Mouse (Mus musculus): ENCODE data around the gene Mlh1. TPM values are rescaled to one million over a fixed set of nuclear protein-coding genes. Genes with fewer than 3 reads are reported as not detected.

Mlh1 gene
- total RNA-seq (2014; rRNA removed) (16.1 and 24.0 TPM in 2 replicates), polyA plus RNA-seq (2015; fragmentation: Nextera tagmentation; extraction: Ambion mirVana) (16.0 and 19.4 TPM in 2 replicates)

GRCm38 (mm10) chr9:111271434-111272160 lies at the start of gene Mlh1, which contains the start of gene Epm2aip1:
Mlh1 (minus strand) TSS chr9:111271791.
Epm2aip1 (plus strand) TSS chr9:111271929.
- Histone ChIP-seq H3K9ac (replicated peaks; ENCODE audit: low read length) (peak within 1 kb of the TSS; percentile 96), H3K4me2 (ENCODE audit: low read depth, low read length) (peak within 1 kb of the TSS; percentile 91), H3K27ac (peak within 1 kb of the TSS; percentile 96), H3K36me3 (ENCODE audit: insufficient read depth, low read length) (no peaks in the 10 kb centered on the region), H3K9me3 (ENCODE audit: low read length) (no peaks in the 10 kb centered on the region), H3K4me1 (ENCODE audit: insufficient read depth, low read length) (peaks cover 34% of the 10 kb centered on the region), H3K27me3 (ENCODE audit: insufficient read depth, low read length) (no peaks in the 10 kb centered on the region), H3K4me3 (ENCODE audit: low read length) (peak within 1 kb of the TSS; percentile 92)
- peak; percentile 100 for DNase-seq (ENCODE audit: low spot score)
- ATAC-seq: peak; percentile 100
- 1% methylated on average over 64 of the region's 64 CpGs for WGBS
- TF ChIP-seq CTCF (IDR thresholded peaks at IDR 0.05; ENCODE audit: low read depth): no peak; the same call in 1 of the 2 replicates

DNA sequence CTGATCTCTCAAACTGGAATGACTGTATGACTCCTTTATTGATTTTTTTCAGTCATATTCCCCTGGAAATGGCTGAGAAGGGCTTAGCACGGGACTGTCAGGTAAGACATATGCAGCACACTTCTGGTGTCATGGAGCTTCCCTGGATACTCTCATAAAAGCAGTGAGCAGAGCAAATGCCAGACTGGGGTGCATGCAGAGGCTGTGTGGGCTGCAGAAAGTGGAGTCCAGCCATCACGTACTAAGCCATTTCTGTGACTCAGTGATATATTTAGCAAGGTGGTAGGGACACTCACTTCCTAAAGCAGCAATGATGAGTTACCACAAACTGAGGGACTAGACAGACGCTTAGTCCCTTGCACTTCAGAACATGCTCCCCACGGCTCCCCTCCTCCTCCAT lies 49.3 kb upstream of the Mlh1 start:
- Histone ChIP-seq H3K9ac (replicated peaks; ENCODE audit: low read length) (no peak overlapping the region), H3K9me3 (ENCODE audit: low read length) (no peaks in the 10 kb centered on the region), H3K27ac (no peak overlapping the region), H3K4me3 (ENCODE audit: low read length) (no peak overlapping the region), H3K27me3 (ENCODE audit: insufficient read depth, low read length) (no peaks in the 10 kb centered on the region), H3K4me2 (ENCODE audit: low read depth, low read length) (no peak overlapping the region), H3K36me3 (ENCODE audit: insufficient read depth, low read length) (no peaks in the 10 kb centered on the region), H3K4me1 (ENCODE audit: insufficient read depth, low read length) (no peaks in the 10 kb centered on the region)
- ATAC-seq: no peak
- WGBS: 85% methylated on average over 4 of the region's 4 CpGs
- TF ChIP-seq CTCF (IDR thresholded peaks at IDR 0.05; ENCODE audit: low read depth): no peak
- no peak for DNase-seq (ENCODE audit: low spot score)

- Histone ChIP-seq H3K9ac (replicated peaks; ENCODE audit: low read length) (no peak overlapping the region), H3K9me3 (ENCODE audit: low read length) (no peaks in the 10 kb centered on the region), H3K4me2 (ENCODE audit: low read depth, low read length) (no peak overlapping the region), H3K4me1 (ENCODE audit: insufficient read depth, low read length) (no peaks in the 10 kb centered on the region), H3K27ac (no peak overlapping the region), H3K4me3 (ENCODE audit: low read length) (0 out of 2 replicates have a peak overlapping the region, but pooled peaks have one; percentile 11), H3K36me3 (ENCODE audit: insufficient read depth, low read length) (no peaks in the 10 kb centered on the region), H3K27me3 (ENCODE audit: insufficient read depth, low read length) (peaks cover 6% of the 10 kb centered on the region; the same call in 1 of the 2 replicates)
- DNase-seq (ENCODE audit: low spot score) (peak; percentile 77), ATAC-seq (no peak)
- WGBS: 40% methylated on average over 5 of the region's 5 CpGs
- TF ChIP-seq CTCF (IDR thresholded peaks at IDR 0.05; ENCODE audit: low read depth): peak; percentile 83
Observed at GRCm38 (mm10) chr9:111314219-111314618, 42.6 kb upstream of the Mlh1 start.

- no peak for DNase-seq (ENCODE audit: low spot score)
- H3K27me3 ChIP-seq (ENCODE audit: insufficient read depth, low read length): peaks cover 6% of the 10 kb centered on the region; the same call in 1 of the 2 replicates
Observed at GRCm38 (mm10) chr9:111313793-111314192, 42.2 kb upstream of the Mlh1 start.

GRCm38 (mm10) chr9:111313299-111313698 lies 41.7 kb upstream of the Mlh1 start:
- Histone ChIP-seq H3K9me3 (ENCODE audit: low read length) (no peaks in the 10 kb centered on the region), H3K27ac (0 out of 2 replicates have a peak overlapping the region, but pooled peaks have one; percentile 84), H3K27me3 (ENCODE audit: insufficient read depth, low read length) (peaks cover 6% of the 10 kb centered on the region; the same call in 1 of the 2 replicates), H3K9ac (replicated peaks; ENCODE audit: low read length) (peak overlapping the region; percentile 73), H3K4me2 (ENCODE audit: low read depth, low read length) (peak overlapping the region; percentile 78), H3K4me1 (ENCODE audit: insufficient read depth, low read length) (no peaks in the 10 kb centered on the region), H3K4me3 (ENCODE audit: low read length) (peak overlapping the region; percentile 64), H3K36me3 (ENCODE audit: insufficient read depth, low read length) (no peaks in the 10 kb centered on the region)
- 15% methylated on average over 5 of the region's 6 CpGs for WGBS
- ATAC-seq (0 out of 2 replicates have a peak, but pooled peaks have one; percentile 34), DNase-seq (ENCODE audit: low spot score) (peak; percentile 45)
- no peak for TF ChIP-seq CTCF (IDR thresholded peaks at IDR 0.05; ENCODE audit: low read depth)

More at GRCm38 (mm10) chr9:111313793-111314192, 42.2 kb upstream of the Mlh1 start:
- Histone ChIP-seq H3K36me3 (ENCODE audit: insufficient read depth, low read length) (no peaks in the 10 kb centered on the region), H3K4me3 (ENCODE audit: low read length) (peak overlapping the region; percentile 11; the same call in 1 of the 2 replicates), H3K9me3 (ENCODE audit: low read length) (no peaks in the 10 kb centered on the region), H3K9ac (replicated peaks; ENCODE audit: low read length) (no peak overlapping the region), H3K27ac (no peak overlapping the region), H3K4me2 (ENCODE audit: low read depth, low read length) (peak overlapping the region; percentile 78), H3K4me1 (ENCODE audit: insufficient read depth, low read length) (no peaks in the 10 kb centered on the region)
- TF ChIP-seq CTCF (IDR thresholded peaks at IDR 0.05; ENCODE audit: low read depth): no peak
- no peak for ATAC-seq
- 14% methylated on average over 5 of the region's 5 CpGs for WGBS

DNA sequence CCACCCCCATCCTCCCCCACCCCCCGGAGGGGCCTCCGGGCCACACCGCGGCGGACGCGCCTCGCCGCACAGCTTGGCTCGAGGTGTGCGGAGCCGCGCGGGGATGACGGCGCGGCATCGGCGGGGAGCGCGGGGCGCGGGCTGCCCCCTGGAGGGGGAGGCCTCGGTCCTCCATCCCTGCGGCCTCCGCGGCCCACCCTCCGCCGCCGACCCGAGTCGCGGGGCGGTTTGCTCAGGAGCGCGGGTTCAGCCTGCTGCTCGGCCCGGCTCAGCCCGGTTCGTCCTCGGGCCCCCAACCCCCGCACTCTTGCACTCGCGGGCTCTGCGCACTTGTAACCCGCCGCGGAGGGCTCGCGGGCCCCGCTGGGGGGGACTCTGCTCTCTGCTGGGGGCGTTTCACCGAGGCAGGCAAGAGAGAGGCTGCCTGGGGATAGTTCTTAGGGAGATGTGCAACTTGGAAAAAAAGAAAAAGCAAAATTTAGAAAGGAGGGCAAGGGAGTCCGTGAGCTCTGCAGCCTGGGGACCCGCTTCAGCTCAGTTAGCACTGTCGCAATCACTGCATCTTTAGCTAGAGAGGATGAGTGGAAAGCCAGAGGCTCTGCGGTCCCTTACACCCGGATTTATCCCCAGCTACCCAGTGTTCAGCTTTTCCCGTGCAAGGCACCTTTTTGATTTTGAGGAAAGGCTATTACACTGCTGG lies 41.0 kb upstream of the Mlh1 start:
- H3K27me3 ChIP-seq (ENCODE audit: insufficient read depth, low read length): peaks cover 6% of the 10 kb centered on the region; the same call in 1 of the 2 replicates
- under 1% methylated on average over 48 of the region's 59 CpGs for whole genome bisulfite sequencing
- no peaks in the 10 kb centered on the region for H3K36me3 ChIP-seq (ENCODE audit: insufficient read depth, low read length)
- peak overlapping the region; percentile 78 for H3K4me2 ChIP-seq (ENCODE audit: low read depth, low read length)
- no peaks in the 10 kb centered on the region for H3K4me1 ChIP-seq (ENCODE audit: insufficient read depth, low read length)
- peak overlapping the region; percentile 64 for H3K4me3 ChIP-seq (ENCODE audit: low read length)
- peak overlapping the region; percentile 73 for H3K9ac ChIP-seq (replicated peaks; ENCODE audit: low read length)
- peak; percentile 65 for ATAC-seq
- peak overlapping the region; percentile 84 for H3K27ac ChIP-seq
- TF ChIP-seq CTCF (IDR thresholded peaks at IDR 0.05; ENCODE audit: low read depth): no peak
- H3K9me3 ChIP-seq (ENCODE audit: low read length): no peaks in the 10 kb centered on the region
- DNase-seq (ENCODE audit: low spot score): peak; percentile 36
